Mouse (Mus musculus) C2C12 (cell line): ENCODE results near the gene Src. TPM values are rescaled to one million over a fixed set of nuclear protein-coding genes. Genes with fewer than 3 reads are reported as not detected.

ENCODE experiments used
- H3K27me3 ChIP-seq: one replicate; pipeline ENCODE4 v1.6.1; 2011; ENCODE audit not compliant: control insufficient read depth, insufficient read depth, insufficient read length
- H3K36me3 ChIP-seq: one replicate; pipeline ENCODE4 v1.6.1; 2011; ENCODE audit not compliant: control insufficient read depth, insufficient read depth
- H3K4me3 ChIP-seq: one replicate; pipeline ENCODE4 v1.5.1; 2011; ENCODE audit warnings: mild to moderate bottlenecking, control low read depth; ENCODE audit not compliant: poor library complexity, insufficient read depth, severe bottlenecking
- H3K79me2 ChIP-seq: one replicate; pipeline ENCODE4 v1.6.1; 2011; ENCODE audit not compliant: control insufficient read depth, insufficient read depth
- H3K79me3 ChIP-seq: one replicate; pipeline ENCODE4 v1.6.1; 2011; ENCODE audit warnings: low read depth, control low read depth
- H3ac ChIP-seq: one replicate; pipeline ENCODE3; 2011; ENCODE audit warnings: low read depth; ENCODE audit not compliant: control insufficient read depth, insufficient read length
- CEBPB ChIP-seq: IDR thresholded peaks from one replicate; pipeline ENCODE4 v1.6.1; 2011; ENCODE audit warnings: low read depth, mild to moderate bottlenecking, control low read depth, moderate library complexity
- CTCF ChIP-seq: IDR thresholded peaks from one replicate; pipeline ENCODE4 v1.5.1; 2011; ENCODE audit not compliant: control insufficient read depth, insufficient read depth, insufficient read length
- FOSL1 ChIP-seq: IDR thresholded peaks from one replicate; pipeline ENCODE4 v1.8.0; 2011; ENCODE audit warnings: mild to moderate bottlenecking, low read length; ENCODE audit not compliant: poor library complexity, insufficient read depth, severe bottlenecking
- MAX ChIP-seq: IDR thresholded peaks from one replicate; pipeline ENCODE4 v1.6.1; 2011; ENCODE audit warnings: mild to moderate bottlenecking, control low read depth
- MYOD1 ChIP-seq: IDR thresholded peaks from one replicate; pipeline ENCODE4 v1.6.1; 2011; ENCODE audit warnings: low read depth; ENCODE audit not compliant: control insufficient read depth, insufficient read length
- MYOG ChIP-seq: IDR thresholded peaks from one replicate; pipeline ENCODE4 v1.6.1; 2011; ENCODE audit not compliant: control insufficient read depth, insufficient read length; ENCODE audit errors: extremely low read depth
- USF1 ChIP-seq: IDR thresholded peaks from one replicate; pipeline ENCODE4 v1.6.1; 2011; ENCODE audit warnings: low read depth, mild to moderate bottlenecking, control low read depth, moderate library complexity
- polyA plus RNA-seq: library from polyadenylated mRNA; unstranded; fragments of >200 nt; fragmentation: generic; extraction: Trizol; gene quantifications from one replicate; pipeline ENCODE4 v1.2.1, GENCODE M21; 2012; ENCODE audit warnings: missing spikeins

Src gene
- polyA plus RNA-seq, 1 experiment: 29.3 TPM

GRCm38 (mm10) chr2:157471292-157471691, 53.0 kb downstream of the Src start:
- Histone ChIP-seq H3K79me2 (no peaks in the 10 kb centered on the region), H3K4me3 (no peak overlapping the region), H3ac (no peak overlapping the region), H3K27me3 (no peaks in the 10 kb centered on the region), H3K36me3 (peaks cover 50% of the 10 kb centered on the region), H3K79me3 (no peaks in the 10 kb centered on the region)
- TF ChIP-seq CEBPB: no peak
- TF ChIP-seq FOSL1: no peak
- TF ChIP-seq MYOD1: no peak
- no peak for TF ChIP-seq MAX
- TF ChIP-seq MYOG: no peak

GRCm38 (mm10) chr2:157471737-157472136, 53.5 kb downstream of the Src start:
- Histone ChIP-seq H3K27me3 (no peaks in the 10 kb centered on the region), H3K79me3 (no peaks in the 10 kb centered on the region), H3K36me3 (peaks cover 46% of the 10 kb centered on the region), H3K4me3 (no peak overlapping the region), H3K79me2 (no peaks in the 10 kb centered on the region), H3ac (no peak overlapping the region)
- TF ChIP-seq FOSL1: no peak
- no peak for TF ChIP-seq MAX
- TF ChIP-seq CTCF: no peak
- TF ChIP-seq MYOG: no peak
- no peak for TF ChIP-seq USF1
- no peak for TF ChIP-seq MYOD1
- no peak for TF ChIP-seq CEBPB

- no peaks in the 10 kb centered on the region for H3K27me3 ChIP-seq
- no peak overlapping the region for H3ac ChIP-seq
- TF ChIP-seq MYOG (no peak), MYOD1 (peak; percentile 93)
- H3K79me3 ChIP-seq: no peaks in the 10 kb centered on the region
- no peaks in the 10 kb centered on the region for H3K79me2 ChIP-seq
- H3K36me3 ChIP-seq: peaks cover 39% of the 10 kb centered on the region
- no peak overlapping the region for H3K4me3 ChIP-seq
These were observed 54.2 kb downstream of the Src start for GRCm38 (mm10) chr2:157472469-157472868.

- H3K79me3 ChIP-seq: no peaks in the 10 kb centered on the region
- no peaks in the 10 kb centered on the region for H3K27me3 ChIP-seq
- H3K36me3 ChIP-seq: peaks cover 21% of the 10 kb centered on the region
- no peaks in the 10 kb centered on the region for H3K79me2 ChIP-seq
- no peak overlapping the region for H3ac ChIP-seq
- TF ChIP-seq MYOD1: no peak
- no peak for TF ChIP-seq MAX
- no peak for TF ChIP-seq CTCF
- no peak for TF ChIP-seq FOSL1
- no peak for TF ChIP-seq CEBPB
- no peak for TF ChIP-seq MYOG
- no peak for TF ChIP-seq USF1
- no peak overlapping the region for H3K4me3 ChIP-seq
These were observed 56.1 kb downstream of the Src start for GRCm38 (mm10) chr2:157474269-157474729.

GRCm38 (mm10) chr2:157475437-157476379, 57.5 kb downstream of the Src start:
- Histone ChIP-seq H3K79me3 (no peaks in the 10 kb centered on the region), H3K27me3 (no peaks in the 10 kb centered on the region), H3ac (no peak overlapping the region), H3K79me2 (no peaks in the 10 kb centered on the region), H3K36me3 (peaks cover 14% of the 10 kb centered on the region), H3K4me3 (no peak overlapping the region)
- TF ChIP-seq MYOG: no peak
- no peak for TF ChIP-seq MAX
- TF ChIP-seq FOSL1: no peak
- no peak for TF ChIP-seq CTCF
- no peak for TF ChIP-seq MYOD1
- no peak for TF ChIP-seq USF1
- TF ChIP-seq CEBPB: no peak

GRCm38 (mm10) chr2:157478651-157479050, 60.4 kb downstream of the Src start:
- no peak for TF ChIP-seq MYOG
- TF ChIP-seq MYOD1: no peak
- no peak for TF ChIP-seq FOSL1
- TF ChIP-seq USF1: no peak
- TF ChIP-seq CEBPB: no peak
- TF ChIP-seq CTCF: no peak
- no peak for TF ChIP-seq MAX
- H3K79me3 ChIP-seq: no peaks in the 10 kb centered on the region
- H3K4me3 ChIP-seq: no peak overlapping the region
- H3K79me2 ChIP-seq: no peaks in the 10 kb centered on the region
- H3K36me3 ChIP-seq: no peaks in the 10 kb centered on the region
- H3ac ChIP-seq: no peak overlapping the region
- H3K27me3 ChIP-seq: peaks cover 8% of the 10 kb centered on the region
